In genomic region chr14:32309876-32310275, GRCm38 (mm10) we compare ENCODE assay signal across 9 mouse cellular contexts. TPM values are rescaled to one million over a fixed set of nuclear protein-coding genes. Genes with fewer than 3 reads are reported as not detected.
DNase-seq lines count a peak whose midpoint lies in the region; ATAC-seq and TF ChIP-seq lines count a peak whose summit lies in the region.
"Had no signal": no experiment of that assay in that cellular context is flagged by ENCODE, and none has a peak within 500 bp of the region (broad histone marks: within the 10 kb centered on the region; RNA-seq: fewer than 3 reads in every experiment).

No protein-coding gene starts in this region.

- peaks cover 2% of the 10 kb centered on the region for H3K4me1 ChIP-seq in ES-Bruce4 (ENCODE audit: control insufficient read depth, insufficient read depth, low read length)

- ATAC-seq in inflammation-experienced regulatory T-cells, adult 6 months = no peak

- no peak overlapping the region for H3K4me3 ChIP-seq in ES-Bruce4 (ENCODE audit: low read depth, low read length)
- H3K4me3 ChIP-seq: myocyte had no signal

- no peaks in the 10 kb centered on the region for H3K9me3 ChIP-seq in ES-Bruce4 (replicated peaks; ENCODE audit: control insufficient read depth, insufficient read depth, low read length, poor library complexity, severe bottlenecking)

- peaks cover 2% of the 10 kb centered on the region; the same call in 1 of the 2 replicates for H3K36me3 ChIP-seq in ES-Bruce4 (ENCODE audit: control insufficient read depth, insufficient read depth, low read length, poor library complexity, severe bottlenecking)

- no peak for TF ChIP-seq POLR2A in ES-Bruce4 (IDR thresholded peaks at IDR 0.05; ENCODE audit: insufficient read depth, low read length)

- DNase-seq in 416B (ENCODE audit: low read depth) = peak; percentile 45
- peak; percentile 69 for DNase-seq in cerebellum, adult 11 months
- peak; percentile 31 to 57 for DNase-seq in frontal cortex, postnatal 14 days (ENCODE audit: low spot score in 2 of 2)
- peak; percentile 6 to 70 for DNase-seq in kidney, adult 8-10 months
- peak; percentile 60 to 65 for DNase-seq in left cerebral cortex, postnatal 36 days (ENCODE audit: low spot score in 2 of 2)
- DNase-seq in ovary, postnatal 36 days (ENCODE audit: low spot score) = peak; percentile 59

- no peak for TF ChIP-seq EP300 in ES-Bruce4 (IDR thresholded peaks at IDR 0.05; ENCODE audit: insufficient read depth, low read depth, low read length)

- peak; percentile 76 for TF ChIP-seq CTCF in ES-Bruce4 (IDR thresholded peaks at IDR 0.05; ENCODE audit: low read depth, low read length)

- H3K9ac ChIP-seq in ES-Bruce4 (ENCODE audit: low read depth, poor library complexity, severe bottlenecking) = no peak overlapping the region

- H3K27me3 ChIP-seq in ES-Bruce4 (ENCODE audit: control insufficient read depth, insufficient read depth, low read length, poor library complexity, severe bottlenecking) = no peaks in the 10 kb centered on the region

- H3K27ac ChIP-seq in ES-Bruce4 (ENCODE audit: insufficient read depth, low read length) = no peak overlapping the region

- intact Hi-C loops in left cerebral cortex, postnatal 36 days (cut with DNase I) = loop anchor here (5.0 kb wide), 1 partner anchor 162 kb away; no protein-coding TSS in a partner anchor

RNA-seq across cellular contexts. Expression of gene Ogdhl, which starts 11.9 kb away (rescaled TPM):
- polyA plus RNA-seq in ES-Bruce4 (2011; ENCODE audit: insufficient read depth, insufficient read length, low read depth, missing spikeins) = 90.3 and 93.8 TPM in 2 replicates
- 100 to 1,000 TPM; 103 to 114 TPM for total RNA-seq in left cerebral cortex, postnatal 36 days (2021)
- polyA plus RNA-seq in inflammation-experienced regulatory T-cells, adult 6 months (2017; shearing (Covaris generic)) = under 1 TPM in 2 of 3 experiments, not detected in 1; 0.09 to 0.13 TPM

Comparison
In these comparisons a context has a peak if more than half of its experiments do, and no peak if none do; other contexts are left out.
1. RNA of gene Ogdhl, which starts 11.9 kb away (polyA plus RNA-seq): 90.3 to 93.8 TPM in ES-Bruce4; 0.09 to 0.13 TPM in inflammation-experienced regulatory T-cells, adult 6 months; every median in the first group is over 10 times any median in the second.
2. Peak in every context shown above with its lines, with median percentiles within 50 percentile points of each other: DNase-seq.